Mouse (Mus musculus): Measurements from ENCODE around the gene Trank1. TPM values are rescaled to one million over a fixed set of nuclear protein-coding genes. Genes with fewer than 3 reads are reported as not detected.

The Trank1 gene
- polyA plus RNA-seq, 1 experiment, result not detected

GRCm38 (mm10) chr9:111383046-111383445 is 71.5 kb downstream of the Trank1 start:
- no peaks in the 10 kb centered on the region for H3K79me2 ChIP-seq (ENCODE audit: control insufficient read depth, insufficient read depth)
- no peaks in the 10 kb centered on the region for H3K36me3 ChIP-seq (ENCODE audit: control insufficient read depth, insufficient read depth)
- TF ChIP-seq MAX (IDR thresholded peaks at IDR 0.05) (no peak), CTCF (IDR thresholded peaks at IDR 0.05; ENCODE audit: control insufficient read depth, insufficient read depth, insufficient read length) (no peak), MYOG (IDR thresholded peaks at IDR 0.05; ENCODE audit: control insufficient read depth, extremely low read depth, insufficient read length) (no peak), MYOD1 (IDR thresholded peaks at IDR 0.05; ENCODE audit: control insufficient read depth, insufficient read length, low read depth) (no peak), USF1 (IDR thresholded peaks at IDR 0.05; ENCODE audit: low read depth) (no peak), FOSL1 (IDR thresholded peaks at IDR 0.05; ENCODE audit: insufficient read depth, low read length, poor library complexity, severe bottlenecking) (no peak), CEBPB (IDR thresholded peaks at IDR 0.05; ENCODE audit: low read depth) (no peak)
- H3ac ChIP-seq (ENCODE audit: control insufficient read depth, insufficient read length, low read depth), result no peak overlapping the region
- H3K27me3 ChIP-seq (ENCODE audit: control insufficient read depth, insufficient read depth, insufficient read length), result no peaks in the 10 kb centered on the region
- no peaks in the 10 kb centered on the region for H3K79me3 ChIP-seq (ENCODE audit: low read depth)
- no peak overlapping the region for H3K4me3 ChIP-seq (ENCODE audit: insufficient read depth, poor library complexity, severe bottlenecking)

GRCm38 (mm10) chr9:111383756-111384155 is 72.2 kb downstream of the Trank1 start:
- no peaks in the 10 kb centered on the region for H3K79me2 ChIP-seq (ENCODE audit: control insufficient read depth, insufficient read depth)
- no peak for TF ChIP-seq FOSL1 (IDR thresholded peaks at IDR 0.05; ENCODE audit: insufficient read depth, low read length, poor library complexity, severe bottlenecking)
- no peak for TF ChIP-seq MYOG (IDR thresholded peaks at IDR 0.05; ENCODE audit: control insufficient read depth, extremely low read depth, insufficient read length)
- no peak for TF ChIP-seq MYOD1 (IDR thresholded peaks at IDR 0.05; ENCODE audit: control insufficient read depth, insufficient read length, low read depth)
- TF ChIP-seq CEBPB (IDR thresholded peaks at IDR 0.05; ENCODE audit: low read depth), result no peak
- TF ChIP-seq MAX (IDR thresholded peaks at IDR 0.05), result no peak
- TF ChIP-seq CTCF (IDR thresholded peaks at IDR 0.05; ENCODE audit: control insufficient read depth, insufficient read depth, insufficient read length), result no peak
- no peak for TF ChIP-seq USF1 (IDR thresholded peaks at IDR 0.05; ENCODE audit: low read depth)

GRCm38 (mm10) chr9:111385526-111386491 is 74.3 kb downstream of the Trank1 start:
- Histone ChIP-seq H3ac (ENCODE audit: control insufficient read depth, insufficient read length, low read depth) (no peak overlapping the region), H3K4me3 (ENCODE audit: insufficient read depth, poor library complexity, severe bottlenecking) (no peak overlapping the region)
- TF ChIP-seq MYOD1 (IDR thresholded peaks at IDR 0.05; ENCODE audit: control insufficient read depth, insufficient read length, low read depth) (no peak), MYOG (IDR thresholded peaks at IDR 0.05; ENCODE audit: control insufficient read depth, extremely low read depth, insufficient read length) (no peak), USF1 (IDR thresholded peaks at IDR 0.05; ENCODE audit: low read depth) (no peak), FOSL1 (IDR thresholded peaks at IDR 0.05; ENCODE audit: insufficient read depth, low read length, poor library complexity, severe bottlenecking) (no peak), MAX (IDR thresholded peaks at IDR 0.05) (no peak), CTCF (IDR thresholded peaks at IDR 0.05; ENCODE audit: control insufficient read depth, insufficient read depth, insufficient read length) (no peak), CEBPB (IDR thresholded peaks at IDR 0.05; ENCODE audit: low read depth) (no peak)

More at GRCm38 (mm10) chr9:111383756-111384155, 72.2 kb downstream of the Trank1 start:
- no peak overlapping the region for H3ac ChIP-seq (ENCODE audit: control insufficient read depth, insufficient read length, low read depth)
- H3K36me3 ChIP-seq (ENCODE audit: control insufficient read depth, insufficient read depth), result no peaks in the 10 kb centered on the region
- no peaks in the 10 kb centered on the region for H3K27me3 ChIP-seq (ENCODE audit: control insufficient read depth, insufficient read depth, insufficient read length)
- no peaks in the 10 kb centered on the region for H3K79me3 ChIP-seq (ENCODE audit: low read depth)
- H3K4me3 ChIP-seq (ENCODE audit: insufficient read depth, poor library complexity, severe bottlenecking), result no peak overlapping the region

GRCm38 (mm10) chr9:111386569-111386968 is 75.0 kb downstream of the Trank1 start:
- no peaks in the 10 kb centered on the region for H3K79me3 ChIP-seq (ENCODE audit: low read depth)
- H3ac ChIP-seq (ENCODE audit: control insufficient read depth, insufficient read length, low read depth), result no peak overlapping the region
- H3K79me2 ChIP-seq (ENCODE audit: control insufficient read depth, insufficient read depth), result no peaks in the 10 kb centered on the region

More at GRCm38 (mm10) chr9:111385526-111386491, 74.3 kb downstream of the Trank1 start:
- no peaks in the 10 kb centered on the region for H3K79me2 ChIP-seq (ENCODE audit: control insufficient read depth, insufficient read depth)
- no peaks in the 10 kb centered on the region for H3K36me3 ChIP-seq (ENCODE audit: control insufficient read depth, insufficient read depth)
- H3K79me3 ChIP-seq (ENCODE audit: low read depth), result no peaks in the 10 kb centered on the region
- H3K27me3 ChIP-seq (ENCODE audit: control insufficient read depth, insufficient read depth, insufficient read length), result no peaks in the 10 kb centered on the region

GRCm38 (mm10) chr9:111387576-111387975 is 76.0 kb downstream of the Trank1 start:
- H3K4me3 ChIP-seq (ENCODE audit: insufficient read depth, poor library complexity, severe bottlenecking), result no peak overlapping the region
- no peaks in the 10 kb centered on the region for H3K36me3 ChIP-seq (ENCODE audit: control insufficient read depth, insufficient read depth)
- no peaks in the 10 kb centered on the region for H3K79me3 ChIP-seq (ENCODE audit: low read depth)
- no peak overlapping the region for H3ac ChIP-seq (ENCODE audit: control insufficient read depth, insufficient read length, low read depth)
- no peaks in the 10 kb centered on the region for H3K79me2 ChIP-seq (ENCODE audit: control insufficient read depth, insufficient read depth)
- TF ChIP-seq CEBPB (IDR thresholded peaks at IDR 0.05; ENCODE audit: low read depth) (no peak), MYOD1 (IDR thresholded peaks at IDR 0.05; ENCODE audit: control insufficient read depth, insufficient read length, low read depth) (no peak), MYOG (IDR thresholded peaks at IDR 0.05; ENCODE audit: control insufficient read depth, extremely low read depth, insufficient read length) (no peak)
- H3K27me3 ChIP-seq (ENCODE audit: control insufficient read depth, insufficient read depth, insufficient read length), result peaks cover 10% of the 10 kb centered on the region

More at GRCm38 (mm10) chr9:111386569-111386968, 75.0 kb downstream of the Trank1 start:
- no peaks in the 10 kb centered on the region for H3K36me3 ChIP-seq (ENCODE audit: control insufficient read depth, insufficient read depth)
- TF ChIP-seq CTCF (IDR thresholded peaks at IDR 0.05; ENCODE audit: control insufficient read depth, insufficient read depth, insufficient read length) (no peak), FOSL1 (IDR thresholded peaks at IDR 0.05; ENCODE audit: insufficient read depth, low read length, poor library complexity, severe bottlenecking) (no peak), CEBPB (IDR thresholded peaks at IDR 0.05; ENCODE audit: low read depth) (no peak), MYOG (IDR thresholded peaks at IDR 0.05; ENCODE audit: control insufficient read depth, extremely low read depth, insufficient read length) (no peak), USF1 (IDR thresholded peaks at IDR 0.05; ENCODE audit: low read depth) (no peak), MAX (IDR thresholded peaks at IDR 0.05) (no peak)
- peaks cover 4% of the 10 kb centered on the region for H3K27me3 ChIP-seq (ENCODE audit: control insufficient read depth, insufficient read depth, insufficient read length)
- H3K4me3 ChIP-seq (ENCODE audit: insufficient read depth, poor library complexity, severe bottlenecking), result no peak overlapping the region
